In the genomic region with DNA sequence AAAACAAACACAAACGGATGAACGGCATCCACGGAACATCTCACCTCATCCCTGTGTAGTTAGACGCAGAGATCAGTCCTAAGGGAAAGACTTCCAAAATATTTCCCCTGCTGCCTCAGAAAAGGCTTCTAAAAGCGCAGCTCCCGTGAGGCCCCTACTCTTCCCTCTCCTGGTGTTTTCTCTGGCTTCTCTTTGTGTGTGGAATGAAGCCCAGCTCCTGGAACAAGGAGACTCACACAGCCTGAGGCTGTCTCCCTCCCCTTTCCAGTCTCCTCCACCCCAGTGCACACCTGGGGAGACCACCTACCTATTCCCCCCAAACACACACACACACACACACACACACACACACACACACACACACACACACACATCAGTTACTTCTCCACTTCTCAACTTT, we compare ENCODE assay signal across 20 mouse cellular contexts.
DNase-seq lines count a peak whose midpoint lies in the region; ATAC-seq lines count a peak whose summit lies in the region.
"Had no signal": no experiment of that assay in that cellular context is flagged by ENCODE, and none has a peak within 500 bp of the region (broad histone marks: within the 10 kb centered on the region; RNA-seq: fewer than 3 reads in every experiment).

No protein-coding gene starts in this region.

- peak overlapping the region; percentile 19; the same call in 1 of the 2 replicates for H3K27ac ChIP-seq in embryonic facial prominence, embryonic 10.5 days (replicated peaks)
- no peak overlapping the region for H3K27ac ChIP-seq in embryonic facial prominence, embryonic 12.5 days
- no peak overlapping the region for H3K27ac ChIP-seq in embryonic facial prominence, embryonic 14.5 days (replicated peaks; ENCODE audit: low read depth, low read length)
- no peak overlapping the region for H3K27ac ChIP-seq in neural tube, embryonic 15.5 days (replicated peaks)
- H3K27ac ChIP-seq: forebrain, embryonic 12.5 days; forebrain, embryonic 15.5 days had no signal

- H3K9me3 ChIP-seq in embryonic facial prominence, embryonic 10.5 days: no peaks in the 10 kb centered on the region
- no peaks in the 10 kb centered on the region for H3K9me3 ChIP-seq in embryonic facial prominence, embryonic 12.5 days
- H3K9me3 ChIP-seq in embryonic facial prominence, embryonic 14.5 days (ENCODE audit: control insufficient read depth, low read length): no peaks in the 10 kb centered on the region
- H3K9me3 ChIP-seq in neural tube, embryonic 15.5 days (replicated peaks): no peaks in the 10 kb centered on the region
- H3K9me3 ChIP-seq: forebrain, embryonic 12.5 days; forebrain, embryonic 15.5 days had no signal

- peak overlapping the region; percentile 21; the same call in 1 of the 2 replicates for H3K9ac ChIP-seq in embryonic facial prominence, embryonic 12.5 days
- no peak overlapping the region for H3K9ac ChIP-seq in embryonic facial prominence, embryonic 14.5 days (ENCODE audit: low read depth, low read length)
- no peak overlapping the region for H3K9ac ChIP-seq in neural tube, embryonic 15.5 days (replicated peaks)
- H3K9ac ChIP-seq: forebrain, embryonic 12.5 days; forebrain, embryonic 15.5 days; forebrain, postnatal 0 days had no signal

- DNase-seq in heart, adult 11 months: peak; percentile 73
- no peak for DNase-seq in heart, adult 18-20 months
- DNase-seq in embryonic facial prominence, embryonic 10.5 days (ENCODE audit: low spot score): no peak
- DNase-seq in embryonic facial prominence, embryonic 14.5 days (ENCODE audit: low spot score): peak; percentile 55
- no peak for DNase-seq in embryo, embryonic 9.5 days (ENCODE audit: extremely low spot score)
- DNase-seq: adrenal gland, adult 2 months; adrenal gland, postnatal 10 days; adrenal gland, postnatal 25 days; cerebellum, adult 11 months; cerebellum, adult 18-20 months; cerebellum, adult 8-10 months; cerebellum, adult 9-11 months; cerebellum, postnatal 14 days; cerebellum, postnatal 36 days; embryo, embryonic 11 days; forebrain, postnatal 0 days had no signal

- no peak for ATAC-seq in embryonic facial prominence, embryonic 12.5 days (ENCODE audit: insufficient number of reproducible peaks, insufficient read depth, low FRiP score, low TSS enrichment)
- ATAC-seq in embryonic facial prominence, embryonic 14.5 days (ENCODE audit: low read depth): no peak
- no peak for ATAC-seq in neural tube, embryonic 15.5 days (ENCODE audit: low FRiP score)
- ATAC-seq: forebrain, embryonic 15.5 days; forebrain, postnatal 0 days had no signal

- 54% methylated on average over 6 of the region's 6 CpGs for WGBS in embryonic facial prominence, embryonic 10.5 days
- WGBS in embryonic facial prominence, embryonic 12.5 days: 47% methylated on average over 6 of the region's 6 CpGs
- 48% methylated on average over 6 of the region's 6 CpGs for WGBS in embryonic facial prominence, embryonic 14.5 days
- 74% methylated on average over 6 of the region's 6 CpGs for WGBS in neural tube, embryonic 15.5 days

- H3K4me2 ChIP-seq in embryonic facial prominence, embryonic 12.5 days (replicated peaks): no peak overlapping the region
- H3K4me2 ChIP-seq in embryonic facial prominence, embryonic 14.5 days (ENCODE audit: low read depth, low read length): no peak overlapping the region
- H3K4me2 ChIP-seq in neural tube, embryonic 15.5 days: no peak overlapping the region
- H3K4me2 ChIP-seq: forebrain, embryonic 12.5 days; forebrain, embryonic 15.5 days had no signal

- peaks cover 63% of the 10 kb centered on the region for H3K27me3 ChIP-seq in embryonic facial prominence, embryonic 10.5 days (replicated peaks; ENCODE audit: low read depth, poor library complexity, severe bottlenecking)
- H3K27me3 ChIP-seq in embryonic facial prominence, embryonic 12.5 days: no peaks in the 10 kb centered on the region
- no peaks in the 10 kb centered on the region for H3K27me3 ChIP-seq in embryonic facial prominence, embryonic 14.5 days (replicated peaks; ENCODE audit: control insufficient read depth, insufficient read depth, low read length)
- H3K27me3 ChIP-seq in neural tube, embryonic 15.5 days (replicated peaks): no peaks in the 10 kb centered on the region; the same call in 1 of the 2 replicates
- H3K27me3 ChIP-seq: forebrain, embryonic 15.5 days had no signal

- no peaks in the 10 kb centered on the region for H3K36me3 ChIP-seq in embryonic facial prominence, embryonic 10.5 days (replicated peaks)
- H3K36me3 ChIP-seq in embryonic facial prominence, embryonic 12.5 days: no peaks in the 10 kb centered on the region
- no peaks in the 10 kb centered on the region for H3K36me3 ChIP-seq in embryonic facial prominence, embryonic 14.5 days (ENCODE audit: control insufficient read depth, insufficient read depth, low read length)
- H3K36me3 ChIP-seq in neural tube, embryonic 15.5 days: no peaks in the 10 kb centered on the region
- H3K36me3 ChIP-seq: forebrain, embryonic 12.5 days; forebrain, embryonic 15.5 days had no signal

- H3K4me1 ChIP-seq in embryonic facial prominence, embryonic 10.5 days: peaks cover 13% of the 10 kb centered on the region; the same call in 1 of the 2 replicates
- H3K4me1 ChIP-seq in embryonic facial prominence, embryonic 12.5 days: peaks cover 8% of the 10 kb centered on the region; the same call in 1 of the 2 replicates
- no peaks in the 10 kb centered on the region; the same call in 1 of the 2 replicates for H3K4me1 ChIP-seq in embryonic facial prominence, embryonic 14.5 days (ENCODE audit: control insufficient read depth, insufficient read depth, low read length)
- H3K4me1 ChIP-seq in neural tube, embryonic 15.5 days: no peaks in the 10 kb centered on the region
- H3K4me1 ChIP-seq: forebrain, embryonic 12.5 days; forebrain, embryonic 15.5 days had no signal

- H3K4me3 ChIP-seq in embryonic facial prominence, embryonic 10.5 days: no peak overlapping the region
- H3K4me3 ChIP-seq in embryonic facial prominence, embryonic 12.5 days: no peak overlapping the region
- H3K4me3 ChIP-seq in embryonic facial prominence, embryonic 14.5 days (ENCODE audit: low read depth, low read length): no peak overlapping the region
- H3K4me3 ChIP-seq in neural tube, embryonic 15.5 days (replicated peaks): no peak overlapping the region
- H3K4me3 ChIP-seq: forebrain, embryonic 12.5 days; forebrain, embryonic 15.5 days had no signal

Comparison
In these comparisons a context has a peak if more than half of its experiments do, and no peak if none do; other contexts are left out.
1. DNase-seq: peak in heart, adult 11 months (single experiment) and embryonic facial prominence, embryonic 14.5 days (single experiment); none in heart, adult 18-20 months (0 of 2), embryonic facial prominence, embryonic 10.5 days (single experiment) and embryo, embryonic 9.5 days (single experiment).